Mouse (Mus musculus) urinary bladder, adult 18-20 months (tissue): Measurements from ENCODE around the gene B3galt1.

Experiments
- DNase-seq, 2 experiments: peaks; one replicate each; pipeline ENCODE4 v3.0.0; 2022; ENCODE audit warnings: low spot score in 2 of 2, mixed read lengths in 2 of 2

The B3galt1 gene

DNA sequence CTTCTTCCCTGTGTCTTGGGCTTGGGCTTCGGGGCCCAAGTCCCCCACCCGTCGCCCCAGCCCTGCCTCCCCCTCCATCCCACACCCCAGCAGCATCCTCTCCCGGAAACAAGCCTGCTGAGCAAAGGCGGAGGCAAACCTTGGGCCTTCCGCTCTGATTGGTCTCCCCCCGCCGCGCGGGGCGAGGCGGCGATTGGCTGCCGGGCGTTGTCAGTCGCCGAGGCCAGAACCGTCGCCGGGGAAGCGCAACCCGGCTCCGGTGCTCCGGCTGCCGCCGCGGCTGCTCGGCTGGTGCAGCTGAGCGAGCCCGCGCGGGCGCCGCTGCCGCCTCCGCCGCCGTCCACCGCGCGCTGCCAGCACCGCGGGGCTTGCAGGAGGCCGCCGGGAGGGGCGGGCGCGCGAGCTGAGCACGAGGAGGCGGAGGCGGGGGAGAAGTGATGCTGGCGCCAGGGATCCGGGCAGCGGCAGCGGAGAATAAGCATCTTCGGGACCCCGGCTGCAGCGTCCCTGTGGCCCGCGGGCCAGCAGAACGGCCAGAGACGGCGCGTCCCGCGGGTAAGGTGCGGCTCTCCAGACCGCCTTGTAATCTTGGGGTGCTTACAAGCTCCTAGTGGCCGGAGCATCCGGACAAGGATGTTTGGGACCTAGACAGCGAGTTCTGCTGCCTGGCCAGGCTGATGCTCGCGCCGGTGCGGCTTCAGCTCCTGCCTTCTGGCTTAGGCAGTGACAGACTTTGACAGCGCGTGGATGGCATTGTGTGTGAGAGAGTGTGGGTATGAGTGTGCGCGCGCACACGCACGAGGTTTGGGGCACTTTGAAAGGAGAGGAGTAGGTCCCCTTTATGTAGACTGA, at the start of gene B3galt1:
TSS of gene B3galt1 (plus strand) at position 392 of the 852 bp plus-strand sequence.
- peak; percentile 56 to 71 for DNase-seq

DNA sequence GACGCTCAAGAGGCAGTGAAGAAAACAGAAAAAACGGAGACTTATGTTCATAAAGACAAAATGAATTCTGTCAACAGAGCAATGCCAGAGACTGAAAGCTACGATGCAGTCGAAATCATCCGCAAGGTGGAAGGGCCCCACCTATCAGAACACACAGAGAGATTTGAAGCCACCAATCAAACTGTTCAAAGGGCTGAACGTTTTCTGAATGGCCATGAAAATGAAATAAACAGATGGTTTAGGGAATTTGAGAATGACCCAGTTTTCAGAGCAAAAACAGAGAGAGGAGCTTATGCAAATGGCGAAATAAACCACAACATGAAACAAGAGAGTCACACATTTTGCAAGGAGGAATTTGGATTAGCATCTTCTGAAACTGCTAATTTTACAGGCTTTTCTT, 49.3 kb upstream of the B3galt1 start:
- no peak for DNase-seq

DNA sequence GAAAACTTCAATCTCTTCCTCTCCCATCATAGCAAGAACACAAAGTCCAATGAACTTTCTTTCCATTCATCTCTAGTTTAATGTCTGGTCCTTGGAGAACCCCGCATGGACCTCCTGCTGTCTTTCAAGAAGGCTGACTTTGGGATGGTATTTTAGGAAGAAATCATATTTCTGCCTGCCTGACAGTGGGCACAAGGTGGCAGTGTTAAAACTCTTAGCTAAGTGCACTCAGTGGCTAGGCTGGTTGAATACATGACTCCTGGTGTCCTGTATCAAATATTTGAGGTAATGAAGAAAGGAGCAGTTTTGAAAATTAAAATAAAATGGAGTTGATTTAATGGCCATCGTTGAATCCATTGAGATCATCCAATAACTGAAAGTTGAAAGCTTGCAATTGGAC, 30.3 kb upstream of the B3galt1 start:
- no peak for DNase-seq

DNA sequence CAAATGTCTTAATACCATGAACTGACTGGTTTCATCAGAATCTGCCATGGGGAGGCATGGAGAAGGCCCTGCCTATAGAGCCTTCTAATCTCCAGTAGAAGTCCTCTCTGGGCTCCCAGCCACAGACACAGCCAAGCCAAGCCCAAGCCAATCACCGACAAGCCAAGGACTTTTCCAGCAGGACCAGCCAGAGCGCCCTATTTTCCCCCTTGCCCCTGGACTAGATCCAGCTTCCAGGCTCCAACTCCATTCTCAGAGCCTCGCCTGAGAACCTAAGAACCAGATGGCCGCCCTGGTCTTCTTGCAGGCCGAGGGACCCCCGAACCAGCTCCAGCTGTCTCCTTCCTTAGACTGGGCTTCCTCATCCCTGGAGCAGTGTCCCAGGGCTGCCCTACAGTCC, 26.2 kb upstream of the B3galt1 start:
- DNase-seq, result no peak

DNA sequence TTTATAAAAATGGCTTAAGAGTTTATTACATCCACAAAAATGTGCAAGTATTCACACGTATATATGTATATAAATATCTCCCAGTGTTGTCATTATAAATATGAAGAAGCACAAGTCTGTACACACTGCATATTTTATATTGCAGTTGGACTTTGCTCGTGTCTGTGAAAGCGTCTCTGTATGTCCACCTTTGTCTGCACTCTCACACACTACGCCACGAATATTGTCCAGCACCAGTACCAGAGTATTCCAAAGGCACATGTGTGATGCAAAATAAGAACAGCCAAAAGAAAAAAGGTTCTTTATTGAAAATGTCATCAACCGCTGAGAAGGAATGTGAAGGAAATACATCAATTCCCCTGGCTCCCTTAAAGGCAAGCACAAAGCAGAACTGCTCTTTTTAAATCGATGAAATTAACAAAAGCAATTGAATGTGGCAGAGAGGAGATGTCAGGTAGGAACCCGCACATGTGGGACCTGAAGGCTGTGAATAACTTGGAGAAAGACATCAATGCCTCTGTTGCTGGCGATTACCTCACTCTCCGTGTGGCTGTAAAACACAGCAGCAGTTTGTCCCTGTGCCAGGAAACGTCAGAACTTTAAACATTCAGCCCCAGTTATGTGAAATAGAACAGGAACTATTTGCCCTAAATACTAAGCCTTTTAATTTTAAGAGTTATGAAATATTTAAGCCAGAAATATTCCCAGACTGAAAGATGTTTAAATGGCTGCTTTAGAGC, 23.5 kb upstream of the B3galt1 start:
- DNase-seq, result no peak

DNA sequence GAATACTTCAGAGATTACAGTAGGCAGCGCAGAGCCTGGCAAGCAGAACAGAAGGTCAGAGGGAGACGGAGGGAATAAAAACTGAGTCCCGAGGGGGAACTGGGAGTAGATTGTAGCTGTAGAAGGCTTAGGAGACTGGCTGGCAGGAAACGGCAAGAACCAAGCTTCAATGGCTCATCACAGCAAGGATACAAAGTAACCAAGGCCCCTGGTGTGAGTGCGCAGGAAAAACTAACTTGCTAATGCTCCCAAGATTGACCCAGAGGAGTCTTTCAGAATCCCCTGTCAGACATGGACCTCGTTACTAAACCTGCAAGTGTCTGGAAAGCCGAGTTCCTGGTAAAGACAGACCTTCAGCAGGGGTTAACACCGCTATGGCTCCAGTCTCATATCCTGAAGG, 21.2 kb upstream of the B3galt1 start:
- no peak for DNase-seq

DNA sequence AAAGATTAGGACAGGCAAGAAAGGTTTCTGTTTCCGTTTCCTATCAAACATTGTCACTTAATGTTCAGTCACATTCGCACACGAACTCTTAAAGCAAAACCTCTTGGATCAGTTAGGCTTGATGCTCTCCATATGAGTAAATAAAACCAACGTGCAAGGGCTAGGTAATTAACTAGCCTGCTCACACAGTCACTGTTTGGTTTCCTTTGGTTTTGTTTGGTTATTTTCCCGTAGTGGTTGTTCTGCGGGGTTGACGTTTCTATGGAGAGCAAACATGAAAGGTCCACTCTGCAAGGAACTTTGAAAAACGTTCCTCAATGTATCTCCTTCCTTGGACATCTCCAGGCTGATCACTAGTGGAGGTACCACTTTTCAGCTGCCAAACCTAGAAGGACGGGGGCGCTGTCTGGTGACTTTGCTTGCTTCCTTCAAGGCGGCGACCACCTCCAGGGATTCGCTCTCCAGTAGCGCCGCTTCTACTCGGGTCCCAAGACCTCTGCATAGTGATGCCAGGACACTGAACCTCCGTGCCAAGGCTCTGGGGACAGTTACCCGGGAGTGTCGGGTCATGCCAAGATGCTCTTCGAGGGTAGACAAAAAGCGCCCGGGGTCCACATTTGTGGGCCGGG, 706 bp upstream of the B3galt1 start:
- DNase-seq, result peak in 1 of 2 experiments; percentile 23

DNA sequence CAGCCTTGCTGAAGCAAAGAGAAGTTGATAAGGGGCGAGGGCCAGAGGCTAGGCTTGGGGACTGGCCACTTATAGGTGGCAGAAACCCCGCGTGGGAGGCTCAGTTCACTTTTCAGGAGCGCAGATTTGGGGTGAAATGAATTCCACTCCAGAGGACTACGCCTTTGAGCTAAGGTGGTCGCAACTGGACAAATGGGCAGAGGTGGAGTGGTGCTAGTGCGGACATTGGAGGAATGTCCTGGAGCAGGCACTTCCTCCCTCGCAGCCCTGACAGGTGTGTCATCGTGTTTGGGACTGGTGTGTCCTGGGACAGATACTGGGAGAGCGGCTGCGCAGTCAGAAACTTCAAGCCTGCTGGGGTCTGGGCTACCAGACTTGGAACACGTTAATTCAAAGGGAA, 895 bp downstream of the B3galt1 start:
- DNase-seq, result no peak

DNA sequence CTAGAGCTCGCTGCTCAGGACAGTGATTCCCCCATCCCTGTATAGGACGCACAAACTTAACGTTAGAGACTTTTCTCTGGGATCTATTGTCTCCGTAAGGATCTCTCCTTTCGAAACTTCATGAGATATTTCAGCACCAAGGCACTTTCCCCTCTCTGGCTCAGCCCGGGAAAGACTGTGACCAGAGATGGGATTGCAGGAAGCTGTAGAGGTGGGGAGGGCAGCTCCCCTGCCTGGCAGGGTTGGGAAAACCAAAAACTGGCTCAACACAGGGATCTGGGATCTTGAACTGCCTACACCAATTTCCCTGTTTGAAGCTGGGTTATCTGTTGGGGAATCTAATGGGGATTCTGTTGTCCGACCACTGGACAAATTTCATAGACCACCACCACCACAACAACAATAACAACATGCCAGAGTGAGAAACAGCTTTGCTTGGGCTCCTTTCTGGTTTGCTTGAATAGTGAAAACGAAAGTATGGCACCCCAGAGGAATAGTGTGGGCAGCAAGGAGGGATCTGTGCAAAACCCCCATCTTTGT, 1.5 kb downstream of the B3galt1 start:
- no peak for DNase-seq

DNA sequence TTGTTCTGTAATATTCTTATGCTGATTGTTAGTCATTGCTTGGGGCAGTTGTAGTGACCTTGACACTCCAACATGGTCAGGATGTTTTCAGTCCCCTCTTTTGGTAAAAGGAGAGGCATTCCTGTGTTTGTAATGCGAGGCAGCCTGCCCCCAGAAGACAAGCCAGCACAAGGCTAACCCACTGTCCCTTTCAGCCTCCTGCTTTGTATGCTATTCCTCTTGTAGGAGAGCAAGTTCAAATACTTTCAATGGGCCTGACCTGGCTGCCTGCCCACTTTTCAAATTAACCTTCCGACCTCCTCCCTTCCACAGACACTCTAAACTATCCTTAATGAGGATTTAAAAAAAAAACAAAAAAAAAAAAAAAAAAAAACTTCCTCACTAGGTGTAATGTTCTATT, 11.0 kb downstream of the B3galt1 start:
- no peak for DNase-seq

DNA sequence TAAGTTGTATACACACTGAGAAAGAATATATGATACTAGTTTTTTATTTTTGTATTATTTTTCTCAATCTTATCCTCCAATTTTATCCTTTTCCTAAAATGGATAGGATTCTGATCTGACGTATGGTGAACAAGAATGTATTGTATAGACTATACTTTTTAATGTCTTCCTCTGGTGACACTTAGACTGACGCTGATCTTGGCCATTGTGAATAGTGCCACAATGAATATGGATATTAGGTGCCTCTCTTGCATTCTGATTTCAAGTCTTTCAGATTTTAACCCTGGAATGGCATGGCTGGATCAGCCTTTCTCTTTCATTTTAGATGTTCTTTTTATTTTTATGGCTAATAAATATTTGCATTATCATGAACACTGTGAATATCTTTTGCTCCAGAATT, 17.4 kb downstream of the B3galt1 start:
- no peak for DNase-seq

DNA sequence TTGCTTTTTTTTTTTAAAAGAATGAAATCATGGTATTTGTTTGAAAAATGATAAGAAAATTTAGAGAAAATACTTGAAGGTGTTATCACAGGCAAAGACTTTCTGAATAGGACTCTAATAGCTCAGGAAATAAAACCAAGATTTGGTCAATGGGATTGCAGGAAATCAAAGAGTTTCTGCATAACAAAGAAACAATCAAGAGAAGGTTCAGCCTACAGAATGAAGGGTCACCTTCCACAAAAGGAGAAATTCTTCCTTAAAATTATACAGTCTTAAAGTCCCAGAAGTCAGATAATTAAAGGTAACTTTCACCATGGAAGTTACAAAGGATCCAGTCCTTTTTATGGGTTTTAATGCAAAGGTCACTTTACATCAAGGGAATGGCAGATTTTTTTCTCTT, 24.7 kb downstream of the B3galt1 start:
- DNase-seq, result no peak

DNA sequence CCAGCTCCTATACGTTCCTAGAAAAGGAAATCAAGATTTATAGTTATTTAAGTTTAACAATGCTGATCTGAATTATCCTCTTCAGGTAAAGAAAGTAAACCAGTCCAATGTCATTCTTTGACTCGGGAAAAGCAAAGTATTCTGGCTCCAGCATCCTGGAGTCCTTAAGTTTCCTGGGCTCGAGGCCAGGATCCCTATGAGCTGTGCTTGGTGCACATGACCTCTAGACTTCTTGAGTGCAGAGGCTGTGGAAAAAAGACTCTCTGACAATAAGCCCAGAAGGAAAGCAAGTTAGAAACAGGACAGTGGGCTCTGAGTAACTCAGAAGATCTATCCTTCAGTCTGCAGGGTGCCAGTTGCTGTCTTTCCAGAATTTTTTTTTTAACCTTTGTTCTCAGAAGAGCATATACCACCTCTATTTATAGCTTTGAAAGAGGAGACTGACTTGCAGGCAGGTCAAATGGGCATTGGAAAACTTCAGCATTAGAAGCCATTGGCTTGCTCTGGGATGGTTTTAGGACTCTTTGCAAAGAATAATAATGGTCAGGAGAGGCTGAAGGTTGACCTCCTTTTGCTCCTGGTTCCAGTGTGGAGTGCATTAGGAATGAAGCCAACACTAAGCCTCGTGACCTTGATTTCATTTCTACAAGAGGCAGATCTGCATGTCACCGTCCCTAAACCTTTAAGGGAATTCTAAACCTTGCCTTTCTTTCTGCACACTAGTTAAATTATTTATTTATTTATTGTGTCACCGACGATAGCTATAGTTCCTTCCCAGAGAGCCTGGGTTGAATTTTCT, 26.4 kb downstream of the B3galt1 start:
- DNase-seq, result no peak

DNA sequence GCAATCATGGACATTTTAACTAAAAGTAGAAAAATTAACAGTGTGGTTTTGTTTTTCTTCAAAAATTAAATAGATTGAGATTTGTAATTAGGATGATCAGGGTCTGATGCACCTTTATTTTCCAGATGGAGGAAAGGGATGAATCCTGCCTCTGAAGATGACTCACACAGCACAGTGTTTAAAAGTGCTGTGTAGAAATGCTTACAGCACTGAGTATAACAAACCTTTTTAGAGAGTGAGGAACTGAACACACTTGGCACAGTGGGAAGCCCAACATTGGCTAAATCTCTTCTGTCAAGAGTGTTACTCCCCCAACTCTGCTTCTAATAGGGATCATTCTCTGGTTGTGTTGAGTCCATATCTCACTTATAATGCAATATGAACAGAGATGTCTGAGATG, 57.2 kb downstream of the B3galt1 start:
- DNase-seq, result no peak

DNA sequence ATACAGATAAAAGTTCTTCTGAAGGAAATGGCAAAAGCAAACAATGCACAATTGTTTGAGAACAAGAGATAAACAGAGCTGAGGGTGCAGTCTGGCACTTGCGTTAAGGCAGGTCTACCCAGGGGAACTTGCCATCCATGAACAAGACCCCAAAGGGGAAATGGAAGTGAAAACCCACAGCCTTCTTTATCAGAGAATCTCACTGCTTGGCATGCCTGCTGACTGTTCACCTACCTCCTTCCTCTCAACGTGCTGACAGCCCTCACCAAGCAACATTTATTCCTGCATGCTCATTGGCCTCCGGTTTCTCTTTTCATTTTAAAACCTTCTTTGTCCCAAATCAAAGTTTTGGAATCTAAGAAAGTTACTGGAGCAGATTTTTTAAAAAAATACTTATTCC, 62.0 kb downstream of the B3galt1 start:
- DNase-seq, result no peak

DNA sequence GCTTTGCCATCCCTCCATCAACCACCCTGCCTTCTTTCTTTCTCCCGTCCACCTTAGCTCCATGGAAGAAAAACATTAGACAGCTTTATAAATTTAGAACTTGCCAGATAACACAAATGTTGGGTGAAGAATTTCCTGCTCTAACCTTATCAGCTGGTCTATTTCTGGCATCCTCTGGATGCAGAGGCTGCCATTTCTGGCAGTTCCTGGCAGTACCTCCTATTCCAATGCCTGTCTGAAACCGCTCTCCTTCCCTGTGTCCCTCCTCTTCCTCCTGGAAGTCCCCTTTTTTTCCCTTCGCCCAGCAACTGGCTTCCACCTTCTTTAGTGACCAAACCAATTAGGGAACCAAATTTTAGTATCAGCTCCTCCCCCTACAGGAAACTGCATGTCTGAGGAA, 62.6 kb downstream of the B3galt1 start:
- no peak for DNase-seq

DNA sequence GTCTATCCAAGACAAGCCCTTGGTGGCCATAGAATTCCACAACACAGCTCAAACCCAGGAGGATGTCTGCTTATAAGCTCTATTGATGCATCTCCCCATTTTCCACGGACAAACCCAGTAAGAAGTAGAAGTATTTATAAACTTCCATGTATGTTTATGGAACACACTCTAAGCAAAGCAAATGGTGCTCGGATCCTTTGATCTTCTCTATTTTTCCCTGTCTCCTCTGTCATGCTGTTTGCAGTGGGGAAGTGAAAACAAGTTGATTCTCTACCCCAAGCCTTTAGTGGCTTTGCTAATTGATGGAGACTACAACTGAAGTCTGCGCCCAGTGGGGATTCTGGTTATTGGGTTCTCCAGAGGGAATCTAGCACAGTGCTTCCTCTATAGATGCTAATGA, 89.2 kb downstream of the B3galt1 start:
- DNase-seq, result no peak

DNA sequence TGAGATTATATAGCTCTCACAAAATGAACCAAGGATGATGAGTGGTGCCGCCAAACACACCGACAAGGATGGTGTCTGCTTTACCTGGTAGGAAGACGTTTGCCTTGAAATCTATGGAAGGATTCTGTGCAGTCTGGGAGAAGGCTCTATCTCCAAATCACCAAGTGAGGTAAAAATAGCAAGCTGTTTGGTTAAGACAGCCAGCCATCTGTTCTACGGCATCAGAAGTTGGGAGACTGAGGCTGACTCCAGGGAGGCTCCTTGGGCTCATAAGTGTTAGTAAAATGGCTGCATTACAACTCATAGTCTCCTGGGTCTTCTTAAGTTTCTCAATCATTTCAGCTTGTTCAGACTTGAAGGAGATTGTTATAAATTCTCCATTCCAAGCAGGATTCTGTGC, 91.7 kb downstream of the B3galt1 start:
- no peak for DNase-seq

DNA sequence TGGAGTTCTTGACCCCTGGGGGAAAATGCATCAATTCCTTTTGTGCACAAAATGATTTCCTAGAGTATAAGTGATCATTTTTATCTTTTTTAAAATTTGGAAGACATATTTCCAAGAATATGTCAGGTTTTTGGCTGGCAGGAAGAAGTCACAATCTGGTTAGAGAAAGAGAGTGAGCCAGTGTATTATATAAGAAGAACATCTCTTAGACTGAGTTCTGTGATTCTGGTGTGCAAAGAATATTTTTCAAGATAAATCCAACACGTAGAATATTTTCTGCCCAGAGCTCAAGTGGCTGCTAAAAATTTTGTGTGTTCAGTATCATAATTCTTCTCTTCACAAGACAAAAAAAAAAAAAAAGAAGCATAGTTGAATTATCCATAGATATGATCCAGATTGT, 92.4 kb downstream of the B3galt1 start:
- no peak for DNase-seq

DNA sequence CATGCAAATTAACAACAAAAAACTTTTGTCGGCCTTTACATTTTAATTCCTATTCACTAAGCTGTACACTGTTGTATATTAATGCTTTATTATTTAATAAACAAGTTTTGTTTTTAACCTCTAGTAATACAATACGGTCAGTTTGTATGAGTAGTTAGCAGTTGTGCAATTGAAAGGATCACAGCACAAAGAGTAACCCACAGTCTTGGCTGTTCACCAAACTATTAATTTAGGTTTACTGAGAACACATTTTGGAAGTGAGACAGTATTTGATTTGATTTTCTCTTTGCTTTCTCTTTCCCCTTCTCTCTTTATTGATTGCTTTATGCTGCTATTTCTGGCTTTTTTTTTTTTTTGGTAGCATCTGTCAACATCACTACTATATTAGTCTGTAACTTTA, 106.0 kb downstream of the B3galt1 start:
- no peak for DNase-seq

DNA sequence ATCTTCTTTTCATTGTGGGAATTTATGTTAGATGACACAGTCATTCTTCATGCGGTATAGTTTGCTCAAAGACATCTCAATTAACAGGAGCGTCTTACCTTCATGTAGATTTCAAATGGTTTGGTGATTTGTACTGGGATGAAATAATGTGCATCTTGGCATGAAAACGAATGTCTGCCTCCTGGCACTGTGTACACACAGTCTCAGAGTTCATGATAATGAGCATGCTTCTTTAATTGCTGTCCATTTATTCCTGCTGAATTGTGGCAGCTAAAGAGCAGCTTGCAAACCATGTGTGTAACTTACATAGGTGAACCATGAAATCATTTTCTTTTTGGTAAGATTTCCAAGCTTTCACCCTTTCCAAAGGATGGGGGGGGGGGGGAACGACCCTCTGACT, 112.0 kb downstream of the B3galt1 start:
- DNase-seq, result no peak

DNA sequence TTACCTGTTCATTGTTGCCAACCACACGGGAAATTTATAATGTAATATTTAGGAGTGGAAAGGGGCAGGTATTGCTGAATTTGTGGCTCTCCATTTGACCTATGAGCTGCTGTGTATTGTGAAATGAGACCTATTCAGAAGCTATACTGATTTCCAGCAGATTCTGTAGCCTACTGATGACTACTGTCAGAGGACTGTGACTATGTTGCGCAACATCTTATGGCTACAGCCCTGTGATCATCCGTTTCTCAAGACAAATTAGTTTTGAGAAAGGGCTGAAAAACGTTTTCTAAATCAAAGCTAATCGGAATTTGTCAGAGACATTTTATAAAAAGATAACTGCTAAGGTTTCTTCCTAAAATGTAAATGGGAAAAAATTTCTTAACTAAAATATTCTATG, 158.6 kb downstream of the B3galt1 start:
- no peak for DNase-seq
